Comparison of ENCODE assay signal across 8 mouse cellular contexts in the genomic region with DNA sequence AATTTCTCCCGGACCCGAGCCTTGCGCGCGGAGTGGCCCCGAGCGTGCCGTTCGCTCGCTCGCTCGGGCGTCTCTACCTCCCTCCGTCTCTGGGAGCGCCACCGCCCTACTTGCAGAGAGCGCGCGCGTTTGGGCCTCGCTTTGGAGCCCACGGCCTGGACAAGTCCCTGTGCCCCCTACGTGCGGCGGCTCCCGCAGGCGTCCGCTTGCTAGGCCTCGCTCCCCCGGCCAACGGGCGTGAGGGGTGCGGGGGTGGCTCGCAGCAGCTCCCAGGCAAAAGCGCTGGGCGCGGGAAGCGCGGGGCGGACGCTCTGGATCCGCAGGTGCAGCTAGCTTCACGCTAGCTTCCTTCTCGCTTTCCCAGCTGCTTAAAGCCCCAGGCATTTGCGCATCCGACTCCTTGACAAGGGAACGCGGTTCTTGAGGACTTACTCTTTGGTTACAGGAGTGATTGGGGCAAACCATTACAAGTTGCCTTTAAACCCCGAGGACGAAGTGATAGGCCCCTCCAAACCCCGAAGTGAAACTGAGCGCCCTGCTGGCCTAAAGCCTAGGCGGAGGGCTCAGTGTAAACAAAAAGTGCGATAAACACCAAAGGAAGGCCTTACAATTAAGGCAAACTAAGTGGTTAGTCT.
DNase-seq lines count a peak whose midpoint lies in the region; ATAC-seq lines count a peak whose summit lies in the region.

No protein-coding gene starts in this region.

- ATAC-seq in forebrain, embryonic 15.5 days (replicated peaks), result peak; percentile 78
- ATAC-seq in hindbrain, embryonic 11.5 days (ENCODE audit: low FRiP score), result peak; percentile 50

- H3K36me3 ChIP-seq in forebrain, embryonic 15.5 days, result no peaks in the 10 kb centered on the region
- H3K36me3 ChIP-seq in hindbrain, embryonic 11.5 days (ENCODE audit: control insufficient read depth, insufficient read depth, low read length), result no peaks in the 10 kb centered on the region

- peak overlapping the region; percentile 99 for H3K27ac ChIP-seq in forebrain, embryonic 15.5 days (replicated peaks)
- H3K27ac ChIP-seq in hindbrain, embryonic 11.5 days (ENCODE audit: low read depth, low read length), result peak overlapping the region; percentile 88

- WGBS in forebrain, embryonic 15.5 days, result under 1% methylated on average over 52 of the region's 54 CpGs
- under 1% methylated on average over 54 of the region's 54 CpGs for WGBS in hindbrain, embryonic 11.5 days

- no peaks in the 10 kb centered on the region for H3K9me3 ChIP-seq in forebrain, embryonic 15.5 days
- no peaks in the 10 kb centered on the region for H3K9me3 ChIP-seq in hindbrain, embryonic 11.5 days (ENCODE audit: control insufficient read depth, low read length)

- H3K4me2 ChIP-seq in forebrain, embryonic 15.5 days (replicated peaks), result peak overlapping the region; percentile 82
- peak overlapping the region; percentile 95 for H3K4me2 ChIP-seq in hindbrain, embryonic 11.5 days (replicated peaks; ENCODE audit: low read depth, low read length)

- DNase-seq in MN1 (ENCODE audit: low spot score), result peak; percentile 78
- peak; percentile 73 for DNase-seq in cerebellum, adult 11 months
- peak; percentile 81 for DNase-seq in hindbrain, embryonic 11.5 days (ENCODE audit: low spot score)
- DNase-seq in layer of hippocampus, postnatal 25 days (ENCODE audit: extremely low spot score in 1 of 2, low spot score in 1 of 2), result peak; percentile 48 to 76
- DNase-seq in lung, postnatal 10 days, result peak; percentile 81
- peak; percentile 53 to 71 for DNase-seq in right cerebral cortex, adult 2 months (ENCODE audit: low spot score in 2 of 2)
- peak; percentile 72 for DNase-seq in urinary bladder, adult 2 months (ENCODE audit: low spot score)

- peak overlapping the region; percentile 84 for H3K9ac ChIP-seq in forebrain, embryonic 15.5 days (replicated peaks)
- peak overlapping the region; percentile 70 for H3K9ac ChIP-seq in hindbrain, embryonic 11.5 days (ENCODE audit: low read depth, low read length)

- peak overlapping the region; percentile 94 for H3K4me3 ChIP-seq in forebrain, embryonic 15.5 days
- H3K4me3 ChIP-seq in hindbrain, embryonic 11.5 days (ENCODE audit: low read depth, low read length), result peak overlapping the region; percentile 84

- H3K4me1 ChIP-seq in forebrain, embryonic 15.5 days, result peaks cover 54% of the 10 kb centered on the region
- H3K4me1 ChIP-seq in hindbrain, embryonic 11.5 days (replicated peaks; ENCODE audit: control insufficient read depth, insufficient read depth, low read length), result peaks cover 3% of the 10 kb centered on the region

- peaks cover 6% of the 10 kb centered on the region; the same call in 1 of the 2 replicates for H3K27me3 ChIP-seq in forebrain, embryonic 15.5 days
- H3K27me3 ChIP-seq in hindbrain, embryonic 11.5 days (ENCODE audit: control insufficient read depth, insufficient read depth, low read length), result peaks cover 39% of the 10 kb centered on the region

Comparison
In these comparisons a context has a peak if more than half of its experiments do, and no peak if none do; other contexts are left out.
1. Peak in every context shown above with its lines: DNase-seq, ATAC-seq, H3K4me3 ChIP-seq and H3K27ac ChIP-seq.